Mouse (Mus musculus): ENCODE results near the gene Vipas39.

DNA sequence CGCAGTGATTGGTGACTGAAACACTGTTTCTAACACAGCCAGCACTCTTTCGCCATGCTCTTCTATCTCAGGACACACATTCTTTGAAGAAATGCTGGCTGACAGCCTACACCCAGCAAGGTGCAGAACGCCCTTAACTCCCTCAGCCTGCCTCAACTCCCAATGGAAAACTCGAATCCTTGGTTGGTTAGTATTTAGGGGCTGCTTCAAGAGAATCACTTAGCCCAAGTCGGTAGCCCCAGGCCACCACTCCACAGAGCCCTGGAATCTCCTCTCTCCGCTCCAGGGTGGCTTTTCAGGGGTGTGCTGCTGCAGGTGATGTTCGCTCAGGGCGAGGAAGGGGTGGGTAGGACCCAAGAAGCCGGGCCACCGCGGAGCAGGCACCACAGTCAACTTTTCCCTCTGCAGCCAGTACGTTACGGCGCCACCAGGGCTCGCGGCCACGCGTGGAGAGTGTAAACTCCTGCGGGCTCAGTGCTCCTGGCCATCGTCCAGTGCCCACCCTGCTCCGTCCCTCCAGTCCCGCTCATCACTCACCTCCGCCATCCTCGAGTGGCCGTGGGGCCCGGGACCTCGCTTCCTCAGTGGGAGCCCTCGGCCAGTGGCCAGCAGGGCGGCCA, 33.1 kb upstream of the Vipas39 start:
- TF ChIP-seq CTCF (IDR thresholded peaks at IDR 0.05; ENCODE audit: extremely low read depth, insufficient read length, insufficient replicate concordance, low read depth, low read length) (no peak), POLR2A (IDR thresholded peaks at IDR 0.05; ENCODE audit: low read depth, low read length) (no peak)
